Mouse (Mus musculus): ENCODE results near the gene Med24.
"Not testable (repeated sequence)": the region's sequence is repeated elsewhere in the genome, so short reads cannot be mapped to it uniquely, and the experiment has no call there.

Med24 gene

DNA sequence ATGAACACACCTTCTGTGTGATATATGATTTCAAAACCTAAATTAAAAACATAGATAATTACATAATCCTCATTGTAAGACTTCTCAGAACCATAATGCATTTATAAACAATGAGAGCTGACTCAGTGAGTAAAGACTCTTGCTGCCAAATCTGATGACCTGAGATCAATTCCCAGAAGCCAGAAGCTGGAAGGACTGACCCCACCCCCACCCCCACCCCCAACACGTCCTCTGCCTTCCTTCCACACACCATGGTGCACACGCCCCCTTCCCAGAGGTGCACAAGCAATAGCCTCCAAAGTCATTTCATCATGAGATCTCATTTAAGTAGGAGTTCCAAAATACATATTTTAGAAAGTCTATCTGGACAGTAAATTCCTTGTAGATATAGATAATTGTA lies 8.5 kb downstream of the Med24 start:
- no peak for DNase-seq (ENCODE audit: low read depth, low spot score)

DNA sequence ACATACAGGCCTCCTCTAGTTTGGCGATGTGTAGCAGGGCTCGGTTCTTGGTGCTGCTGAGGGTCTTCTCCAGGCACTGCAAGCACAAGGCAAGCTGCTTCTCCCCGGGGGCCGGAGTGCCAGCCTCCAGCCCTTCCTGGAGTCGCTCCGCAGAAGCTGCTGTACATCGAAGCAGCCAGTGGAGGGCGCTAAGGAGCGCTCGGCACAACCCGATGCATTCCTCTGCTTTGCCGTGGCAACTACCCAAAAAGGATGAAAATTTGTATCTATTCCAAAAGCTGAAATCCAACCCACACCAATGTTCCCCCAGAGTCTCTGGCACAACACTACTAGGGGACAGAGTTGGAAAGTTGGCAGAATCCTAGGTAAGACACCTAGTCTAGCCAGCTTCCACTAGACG lies 11.3 kb downstream of the Med24 start:
- DNase-seq (ENCODE audit: low read depth, low spot score) = no peak

DNA sequence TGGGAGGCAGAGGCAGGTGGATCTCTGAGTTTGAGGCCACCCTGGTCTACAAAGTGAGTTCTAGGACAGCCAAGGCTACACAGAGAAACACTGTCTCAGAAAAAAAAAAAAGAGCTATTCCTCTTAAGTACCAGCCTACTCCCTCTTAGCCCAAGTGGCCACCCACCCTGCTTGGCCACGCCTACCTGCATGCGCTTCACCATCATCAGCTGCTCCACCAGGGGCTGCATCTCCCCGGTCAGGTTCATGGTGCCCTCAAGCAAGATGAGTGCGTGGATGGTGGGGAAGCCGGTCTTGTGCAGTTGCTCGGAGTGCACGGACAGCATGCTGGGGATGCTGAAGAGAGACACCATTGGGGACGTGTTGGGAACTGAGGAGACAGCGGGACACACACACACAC lies 13.3 kb downstream of the Med24 start:
- DNase-seq (ENCODE audit: low read depth, low spot score) = no peak

DNA sequence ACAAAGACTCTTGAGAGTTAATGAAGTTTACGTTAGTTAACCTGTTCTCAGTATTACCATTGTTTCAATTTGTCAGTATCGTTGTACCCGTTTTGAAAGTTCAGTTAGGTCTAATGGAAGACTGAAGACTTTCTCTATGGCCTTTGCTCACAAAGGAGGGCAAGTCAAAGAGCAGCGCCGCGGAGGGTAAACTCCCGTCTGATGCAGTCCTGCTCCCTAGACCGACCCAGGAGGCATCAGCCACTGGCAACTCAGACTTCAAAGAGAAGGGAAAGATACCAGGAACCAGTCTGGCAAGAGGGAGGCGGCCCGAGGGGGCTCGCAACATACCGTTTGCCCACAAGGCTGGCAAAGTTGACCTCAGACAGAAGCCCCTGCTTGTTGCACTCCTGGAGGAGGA lies 15.5 kb downstream of the Med24 start:
- no peak for DNase-seq (ENCODE audit: low read depth, low spot score)

DNA sequence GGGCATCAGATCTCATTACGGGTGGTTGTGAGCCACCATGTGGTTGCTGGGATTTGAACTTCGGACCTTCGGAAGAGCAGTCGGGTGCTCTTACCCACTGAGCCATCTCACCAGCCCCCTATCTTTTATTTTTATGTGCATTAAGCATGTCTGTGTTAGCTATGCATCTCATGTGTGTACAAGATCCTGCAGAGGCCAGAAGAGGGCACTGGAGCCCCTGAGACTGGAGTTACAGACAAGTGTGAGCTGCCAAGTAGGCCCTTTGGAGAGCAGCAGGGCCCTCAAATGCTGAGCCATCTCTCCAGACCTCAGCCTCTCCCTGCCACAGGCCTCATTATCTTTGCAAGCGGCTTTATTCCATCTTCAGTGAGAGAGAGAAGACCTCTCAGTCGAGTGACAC lies 17.2 kb downstream of the Med24 start:
- not testable (repeated sequence) for DNase-seq (ENCODE audit: low read depth, low spot score)

DNA sequence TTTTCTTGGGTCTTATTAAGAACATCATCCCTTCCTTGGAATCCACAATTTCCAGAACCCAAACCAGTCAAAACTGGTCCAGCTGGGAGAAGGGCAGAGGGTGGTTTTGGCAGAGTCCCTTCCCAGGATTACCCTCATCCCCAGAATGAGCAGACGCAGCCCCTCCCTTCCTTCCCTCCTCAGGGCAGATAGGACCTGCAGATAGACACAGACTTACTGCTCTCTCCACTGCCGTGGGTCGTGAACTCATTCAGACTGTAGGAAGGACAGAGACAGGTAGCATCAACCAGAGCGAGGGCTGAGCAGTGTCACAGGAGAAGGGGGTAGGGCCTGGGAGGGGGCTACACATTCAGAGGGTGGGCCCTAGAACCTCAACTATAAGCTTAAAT lies 18.2 kb downstream of the Med24 start:
- DNase-seq (ENCODE audit: low read depth, low spot score) = no peak

DNA sequence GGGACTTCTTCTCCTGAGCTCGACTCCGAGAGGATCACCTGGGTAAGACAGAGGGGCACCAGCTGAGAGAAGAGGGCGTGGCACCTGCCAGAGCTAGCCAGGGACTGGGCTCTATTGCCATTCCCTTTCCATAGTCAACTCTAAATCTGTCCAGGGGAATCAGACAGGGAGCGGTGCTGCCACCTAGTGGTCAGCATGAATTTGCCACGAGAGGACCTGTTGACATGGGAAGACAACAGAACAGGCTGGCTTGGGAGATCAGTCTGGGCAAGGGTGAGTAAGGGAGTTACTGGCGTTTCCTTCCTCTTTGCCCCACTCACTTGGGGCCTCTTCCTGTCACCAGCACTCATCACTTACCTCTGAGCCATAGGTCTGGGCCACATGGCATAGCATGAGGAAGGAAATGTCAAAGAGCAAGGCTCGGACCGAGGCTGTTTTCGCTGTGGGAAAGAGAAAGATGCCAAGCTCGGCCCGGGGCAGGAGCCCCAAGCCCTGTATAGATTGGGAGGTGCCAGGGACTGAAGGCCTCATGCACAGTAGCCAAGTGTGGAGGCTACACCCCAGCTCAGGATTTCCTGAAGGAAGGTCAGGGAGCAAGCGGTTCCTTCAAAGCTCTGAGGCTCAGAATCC lies 18.7 kb downstream of the Med24 start:
- peak; percentile 74 for DNase-seq (ENCODE audit: low read depth, low spot score)

DNA sequence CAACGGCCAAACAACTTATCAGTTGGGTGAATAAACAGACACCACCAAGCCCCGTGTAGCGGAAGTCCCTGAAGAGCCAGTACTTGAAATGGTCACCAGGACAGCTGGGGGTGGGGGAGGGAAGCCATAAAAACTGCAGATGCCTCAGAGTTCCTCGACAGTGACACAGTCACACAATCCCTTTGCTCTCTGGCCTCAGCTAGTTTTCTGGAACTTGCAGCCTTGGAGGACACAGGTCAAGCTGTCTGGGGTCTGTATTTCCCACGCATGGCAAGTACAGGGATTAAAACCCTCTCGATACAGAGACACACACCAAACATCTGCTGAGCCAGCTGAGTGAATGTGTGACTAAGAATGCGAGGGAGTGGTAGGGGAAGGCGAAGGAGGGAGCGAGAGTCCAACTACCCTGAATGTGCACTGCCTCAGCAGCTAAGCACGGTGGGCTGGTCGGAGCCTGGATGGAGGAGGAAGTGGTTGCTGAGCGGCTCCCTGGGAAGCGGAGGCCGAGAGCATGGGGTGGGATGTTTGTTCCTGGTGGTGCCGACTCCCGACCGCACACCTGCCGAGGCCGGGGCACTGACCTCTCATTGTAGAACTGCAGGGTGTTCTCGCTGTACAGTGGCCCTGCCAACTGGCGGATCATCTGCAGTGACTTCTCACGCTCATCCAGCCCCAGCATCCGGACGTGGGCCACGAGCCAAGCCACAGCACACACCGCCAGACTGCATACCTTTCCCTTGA lies 20.1 kb downstream of the Med24 start:
- DNase-seq (ENCODE audit: low read depth, low spot score) = no peak

DNA sequence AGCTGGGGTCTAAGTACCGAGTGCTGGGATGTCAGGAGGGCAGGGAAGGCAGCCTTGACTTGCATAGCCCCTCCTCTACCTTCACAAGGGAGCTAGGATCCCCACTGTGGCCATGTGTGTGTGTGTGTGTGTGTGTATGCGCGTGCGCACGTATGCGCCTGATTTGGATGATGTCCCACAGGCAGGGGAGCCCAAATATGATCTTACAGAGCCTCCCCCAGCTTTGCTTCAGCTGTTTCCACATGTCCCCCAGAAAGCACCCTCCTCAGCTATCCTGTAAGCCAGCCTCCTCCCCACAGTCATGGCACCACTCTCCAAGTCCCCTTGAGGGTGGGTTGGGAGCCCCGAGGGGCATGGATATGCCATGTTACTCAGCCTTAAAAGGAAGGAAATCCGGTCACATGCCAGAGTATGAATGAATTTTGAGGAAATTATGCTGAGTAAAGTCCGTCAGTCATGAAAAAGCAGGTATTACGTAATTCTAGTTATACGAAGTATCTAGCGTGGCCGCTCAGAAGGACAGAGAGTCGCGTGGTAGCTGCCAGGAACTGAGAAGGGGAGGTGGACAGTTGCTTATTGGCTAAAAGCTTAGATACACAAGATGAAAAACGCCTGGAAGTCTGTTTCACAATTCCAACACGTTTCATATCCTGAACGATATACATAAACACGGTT lies 20.8 kb downstream of the Med24 start:
- no peak for DNase-seq (ENCODE audit: low read depth, low spot score)

DNA sequence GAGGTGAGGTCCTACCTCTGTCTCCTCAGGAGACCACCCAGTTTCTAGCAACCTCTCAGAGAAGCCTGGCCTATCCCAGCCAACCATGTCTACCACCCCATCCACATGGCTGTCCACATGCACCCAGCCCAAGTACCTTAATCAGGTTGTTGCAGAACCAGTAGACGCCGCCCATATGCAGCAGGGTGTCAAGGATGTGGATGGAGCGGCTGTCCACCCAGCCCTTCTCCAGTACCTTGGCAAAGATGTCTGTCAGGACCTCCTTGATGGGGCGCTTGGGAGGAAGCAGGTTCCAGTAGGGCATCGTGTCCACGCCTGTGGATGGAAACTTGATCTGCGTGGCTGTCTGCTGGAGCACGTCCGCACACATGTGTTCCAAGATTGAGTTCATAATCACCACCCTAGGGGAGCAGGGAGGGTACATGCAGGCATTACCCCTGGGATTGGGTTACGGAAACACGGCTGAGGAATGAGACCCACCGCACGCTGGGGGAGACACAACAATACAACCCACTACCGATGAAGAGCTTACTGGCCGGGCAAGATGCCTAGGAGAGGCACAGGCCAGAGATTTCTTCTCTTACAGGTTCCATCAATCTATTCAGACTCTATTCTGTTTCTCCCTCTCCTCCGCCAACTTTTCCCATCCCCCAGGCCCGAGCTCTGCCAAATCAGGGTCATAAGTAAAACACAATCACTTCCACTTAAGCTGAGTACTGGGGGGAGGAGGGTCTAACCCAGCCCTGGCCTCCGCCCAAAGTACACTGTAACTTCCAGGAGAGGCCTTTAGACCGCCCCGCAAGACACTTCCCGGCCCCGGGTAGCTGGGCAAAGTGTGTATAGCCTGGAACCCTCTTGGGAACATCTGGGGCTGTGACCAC lies 21.6 kb downstream of the Med24 start:
- DNase-seq (ENCODE audit: low read depth, low spot score) = no peak

DNA sequence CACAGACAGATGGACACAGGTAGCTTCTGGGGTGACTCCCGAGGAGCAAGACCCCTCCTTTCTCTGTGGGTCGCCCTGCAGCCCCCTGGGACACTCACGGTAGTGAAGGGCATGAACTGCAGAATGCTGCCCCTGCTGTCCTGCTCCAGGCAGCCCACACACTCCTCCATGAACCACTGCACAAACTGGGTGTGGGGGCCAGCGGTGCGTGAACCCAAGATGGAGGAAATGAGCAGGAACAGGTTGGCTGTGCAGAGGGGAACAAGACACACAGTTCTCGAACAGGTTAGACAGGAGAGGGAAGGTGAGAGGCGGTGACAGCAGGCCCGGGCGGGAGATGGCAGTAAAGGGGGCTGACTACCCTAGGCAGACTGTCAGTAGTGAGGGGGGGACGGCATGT lies 24.2 kb downstream of the Med24 start:
- DNase-seq (ENCODE audit: low read depth, low spot score) = no peak

DNA sequence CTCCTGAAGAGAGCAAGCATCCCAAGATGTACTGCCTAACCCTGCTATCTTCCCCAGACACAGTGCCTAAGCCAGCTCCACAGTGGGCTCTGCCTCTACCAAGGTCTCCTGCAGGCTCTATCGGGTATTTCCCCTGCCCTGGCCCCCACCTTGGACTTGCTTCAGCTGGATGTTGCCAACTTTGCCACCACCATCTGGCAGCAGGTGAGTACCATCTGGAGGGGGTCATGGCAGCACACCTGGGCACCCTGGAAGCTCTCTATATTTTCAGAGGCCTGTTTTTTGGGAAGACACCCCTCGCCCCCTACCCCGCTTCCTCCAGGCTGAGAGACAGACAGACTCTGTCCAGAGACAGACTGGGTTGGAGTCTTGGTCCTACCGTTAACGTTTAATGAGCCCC lies 26.9 kb downstream of the Med24 start:
- no peak for DNase-seq (ENCODE audit: low read depth, low spot score)

DNA sequence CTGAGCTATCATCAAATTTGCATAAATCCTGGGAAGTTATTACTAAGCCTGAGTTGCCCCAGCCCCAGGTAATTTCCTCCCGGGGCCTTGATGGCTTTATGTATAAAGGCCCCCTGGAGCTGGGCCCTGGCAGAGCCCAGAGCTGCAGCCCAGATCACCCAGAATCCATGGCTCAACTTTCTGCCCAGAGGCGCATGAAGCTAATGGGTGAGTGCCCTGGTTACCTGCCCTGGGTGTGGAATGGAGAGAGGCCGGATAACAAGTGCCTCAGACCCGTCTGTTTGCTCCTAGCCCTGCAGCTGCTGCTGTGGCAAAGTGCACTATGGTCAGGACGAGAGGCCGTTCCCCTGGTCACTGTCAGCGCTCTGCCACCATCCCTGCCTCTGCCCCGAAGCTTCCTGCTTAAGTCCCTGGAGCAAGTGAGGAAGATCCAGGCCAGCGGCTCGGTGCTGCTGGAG lies 28.0 kb downstream of the Med24 start, which contains the start of gene Csf3:
Csf3 (plus strand) TSS at position 51 of the 458 bp plus-strand sequence.
- DNase-seq (ENCODE audit: low read depth, low spot score) = no peak

DNA sequence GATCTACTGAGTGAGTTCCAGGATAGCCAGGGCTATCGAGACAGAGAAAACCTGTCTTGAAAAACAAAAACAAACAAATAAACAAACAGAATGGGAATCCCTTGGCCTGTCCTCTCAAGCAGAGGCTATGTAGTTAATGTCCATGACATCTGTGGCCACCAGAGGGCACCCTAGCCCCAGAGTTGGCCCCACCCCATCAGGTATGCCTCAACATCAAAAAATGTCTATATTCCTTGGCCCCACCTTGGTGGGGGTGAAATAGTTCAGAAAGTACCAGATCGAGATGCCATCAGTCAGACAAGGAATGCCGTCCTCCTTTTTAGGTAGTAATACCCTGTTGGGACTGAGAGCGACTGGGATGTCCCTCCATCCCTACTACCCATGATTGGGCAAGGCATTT lies 29.3 kb downstream of the Med24 start:
- peak; percentile 45 for DNase-seq (ENCODE audit: low read depth, low spot score)

DNA sequence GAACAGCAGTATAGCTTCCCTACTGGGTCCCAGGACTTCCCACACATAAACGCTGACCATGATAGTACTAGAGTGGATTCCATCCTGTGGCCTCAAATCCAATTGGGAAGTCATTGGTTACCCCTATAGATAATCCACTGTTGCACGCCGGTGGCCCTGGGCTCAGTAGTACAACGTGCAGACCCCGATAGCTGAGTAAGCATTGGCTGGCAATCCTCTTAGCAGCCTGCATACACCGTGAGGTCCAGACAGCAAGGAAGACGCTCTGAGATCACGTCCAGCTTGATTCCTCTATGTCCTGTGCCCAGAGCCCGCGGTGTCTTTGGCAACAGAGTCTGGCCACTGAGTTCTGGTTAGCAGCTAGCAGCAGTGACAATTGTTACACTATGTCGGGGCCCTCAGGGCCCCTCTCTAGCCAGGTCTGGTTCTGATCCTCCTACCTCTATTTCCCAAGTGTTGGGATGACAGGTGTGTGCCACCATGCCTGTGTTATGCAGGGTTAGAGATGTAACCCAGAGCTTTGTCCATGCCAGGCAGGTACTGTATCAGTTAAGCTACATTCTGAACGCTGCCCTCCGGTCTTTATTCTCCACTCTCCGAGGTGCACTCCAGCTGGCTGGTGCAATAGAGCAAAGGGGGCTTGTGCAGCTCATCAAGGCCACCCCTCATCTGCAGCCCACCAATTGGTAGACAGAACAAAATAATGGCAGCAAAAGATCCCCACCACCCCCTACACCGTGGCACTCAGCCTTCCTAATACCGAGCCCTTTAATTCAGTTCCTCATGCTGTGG lies 30.2 kb downstream of the Med24 start:
- no peak for DNase-seq (ENCODE audit: low read depth, low spot score)

DNA sequence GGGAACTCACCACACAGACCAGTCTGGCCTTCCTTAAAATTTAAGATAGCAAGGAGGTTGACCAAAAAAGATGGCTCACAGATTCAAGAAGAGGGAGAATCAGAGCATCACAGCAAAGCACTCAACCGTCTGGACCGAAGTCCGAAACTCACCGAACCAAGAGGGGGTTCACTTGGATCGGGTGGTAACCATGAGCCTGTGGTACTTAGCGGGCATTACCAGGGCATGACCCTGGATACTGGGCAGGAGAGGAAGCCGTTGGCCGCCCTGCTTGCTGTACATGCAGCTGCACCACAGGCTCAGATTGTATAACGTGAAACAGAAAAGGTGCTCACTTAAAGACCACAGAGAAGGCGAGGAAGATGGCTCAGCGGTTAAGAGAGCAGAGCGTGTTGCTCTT lies 32.0 kb downstream of the Med24 start:
- no peak for DNase-seq (ENCODE audit: low read depth, low spot score)

DNA sequence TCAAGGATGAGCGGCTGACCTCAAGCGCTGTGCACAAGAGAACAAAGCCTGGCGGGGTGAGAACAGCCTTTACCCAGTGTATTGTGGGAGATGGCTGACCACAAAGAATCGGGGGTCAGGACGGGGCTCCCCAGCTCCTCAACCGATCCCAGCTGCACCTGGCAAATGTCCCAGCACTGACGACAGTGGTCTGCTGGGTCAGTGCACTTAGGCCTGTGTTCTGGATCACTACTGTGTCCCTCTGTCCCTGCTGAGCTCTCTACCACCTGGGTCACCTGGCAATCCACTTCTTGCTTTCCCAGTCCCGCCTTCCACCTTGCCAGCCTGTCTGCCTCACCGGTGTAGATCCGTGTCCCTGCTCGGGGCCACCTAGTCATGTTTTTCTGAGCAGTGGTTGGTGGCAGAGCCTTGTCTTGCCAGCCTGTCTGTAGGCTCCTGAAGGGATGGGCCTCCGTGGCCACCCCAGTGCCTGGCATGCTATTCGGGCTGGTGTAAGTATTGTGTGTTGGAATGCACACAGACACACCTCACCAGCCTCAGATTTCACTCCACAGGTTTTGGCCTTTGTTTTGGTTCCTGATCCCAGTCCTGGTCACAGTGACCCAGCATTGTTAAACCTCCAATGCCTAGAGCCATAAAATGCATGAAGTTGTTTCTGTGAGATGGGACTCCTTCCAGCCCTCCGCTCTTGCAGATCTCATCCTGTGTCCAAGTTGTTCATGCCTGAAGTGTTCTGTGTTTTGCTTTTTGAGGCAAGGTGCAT lies 32.6 kb downstream of the Med24 start:
- DNase-seq (ENCODE audit: low read depth, low spot score) = no peak

DNA sequence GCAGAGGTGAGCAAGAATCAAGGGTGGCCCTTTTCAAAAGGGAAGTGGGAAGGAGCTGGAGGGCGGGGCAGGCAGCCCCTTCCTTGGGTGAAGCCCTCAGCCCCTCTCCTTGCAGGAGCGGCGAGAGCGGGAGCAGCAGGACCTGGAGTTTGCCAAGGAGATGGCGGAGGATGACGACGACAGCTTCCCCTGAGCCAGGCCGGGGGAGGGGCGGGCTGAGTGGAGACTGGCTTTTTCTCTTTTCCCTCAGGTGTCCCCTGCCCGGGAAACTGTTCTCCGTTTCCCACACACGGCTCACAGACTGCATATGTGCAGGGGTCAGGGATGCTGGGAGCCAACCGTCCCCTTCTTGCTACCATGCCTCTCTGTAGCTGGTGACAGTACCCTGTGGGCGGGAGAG lies 33.8 kb downstream of the Med24 start:
- DNase-seq (ENCODE audit: low read depth, low spot score) = no peak

DNA sequence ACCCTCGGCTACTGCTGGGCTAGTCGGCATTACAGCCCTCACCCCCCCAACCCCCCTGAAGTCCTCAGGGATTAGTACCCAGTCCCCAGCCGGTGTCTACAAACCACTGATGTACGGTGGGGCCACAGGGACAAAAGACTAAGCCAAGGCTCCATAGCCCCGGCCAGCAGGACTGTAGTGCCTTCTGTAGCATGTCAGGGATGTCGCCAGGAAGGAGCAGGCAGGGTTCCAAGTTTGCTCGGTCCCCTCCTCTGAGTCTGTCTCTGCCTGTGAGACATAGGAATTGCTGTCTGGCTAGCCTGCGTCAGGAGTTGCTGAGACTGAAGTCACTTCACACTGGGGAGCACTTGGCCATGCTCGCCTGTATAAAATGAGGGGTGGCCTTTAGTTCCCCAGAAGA lies 34.9 kb downstream of the Med24 start:
- DNase-seq (ENCODE audit: low read depth, low spot score) = no peak

DNA sequence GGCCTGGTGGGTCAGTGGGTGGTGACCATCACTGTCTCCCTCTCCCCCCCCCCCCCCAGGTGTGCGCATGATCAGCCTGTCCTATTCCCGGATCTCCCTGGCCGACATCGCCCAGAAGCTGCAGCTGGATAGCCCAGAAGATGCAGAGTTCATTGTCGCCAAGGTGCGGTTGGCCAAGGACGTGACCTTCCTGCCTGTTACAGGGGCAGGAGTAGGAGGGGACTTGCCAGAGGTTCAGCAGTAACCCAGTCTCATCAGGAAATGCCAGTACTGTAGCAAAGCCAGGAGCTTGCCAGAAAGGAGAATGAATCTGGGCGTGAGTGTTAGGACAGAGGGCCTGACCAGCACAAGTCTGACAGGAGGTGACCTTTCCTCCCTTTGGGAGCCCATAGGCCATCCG lies 35.5 kb downstream of the Med24 start:
- DNase-seq (ENCODE audit: low read depth, low spot score) = no peak
